Mouse (Mus musculus): Measurements from ENCODE around the gene Tubd1.

- TF ChIP-seq CTCF (IDR thresholded peaks at IDR 0.05; ENCODE audit: low read depth, low read length) (no peak), POLR2A (IDR thresholded peaks at IDR 0.05; ENCODE audit: borderline replicate concordance, low read depth, low read length) (no peak)
Observed at GRCm38 (mm10) chr11:86614607-86615006, 69.8 kb downstream of the Tubd1 start.

Data from bone marrow macrophage, adult 2 months (primary cell).